Mouse (Mus musculus) embryonic facial prominence, embryonic 14.5 days (tissue): ENCODE results near the gene Atg2b. TPM values are rescaled to one million over a fixed set of nuclear protein-coding genes. Genes with fewer than 3 reads are reported as not detected.

ENCODE experiments used
- ATAC-seq: fragments of 200-750 bp; cut with Nextera tagmentation; 2 replicates; pipeline ENCODE4 v1.8.0; 2017; ENCODE audit warnings: low read depth, moderate number of reproducible peaks, moderate TSS enrichment
- DNase-seq: peaks from one replicate; pipeline ENCODE4 v3.0.0-alpha.2; 2015; ENCODE audit warnings: low spot score
- H3K27ac ChIP-seq: fragments of 300-500 bp; sonication (generic); replicated peaks from 2 replicates; pipeline ENCODE4 v1.5.1; 2014; ENCODE audit warnings: low read depth, mild to moderate bottlenecking, low read length, moderate library complexity
- H3K27me3 ChIP-seq: fragments of 300-500 bp; sonication (generic); replicated peaks from 2 replicates; pipeline ENCODE4 v1.6.1; 2014; ENCODE audit warnings: low read length; ENCODE audit not compliant: control insufficient read depth, insufficient read depth
- H3K36me3 ChIP-seq: fragments of 300-500 bp; sonication (generic); 2 replicates; pipeline ENCODE4 v1.6.1; 2014; ENCODE audit warnings: low read length, mixed read lengths; ENCODE audit not compliant: control insufficient read depth, insufficient read depth
- H3K4me1 ChIP-seq: fragments of 300-500 bp; sonication (generic); 2 replicates; pipeline ENCODE4 v1.6.1; 2014; ENCODE audit warnings: antibody characterized with exemption, low read length; ENCODE audit not compliant: control insufficient read depth, insufficient read depth
- H3K4me2 ChIP-seq: fragments of 300-500 bp; sonication (generic); 2 replicates; pipeline ENCODE4 v1.6.1; 2014; ENCODE audit warnings: low read depth, mild to moderate bottlenecking, low read length, moderate library complexity, mixed read lengths
- H3K4me3 ChIP-seq: fragments of 300-500 bp; sonication (generic); 2 replicates; pipeline ENCODE4 v1.5.1; 2014; ENCODE audit warnings: low read depth, mild to moderate bottlenecking, low read length
- H3K9ac ChIP-seq: fragments of 300-500 bp; sonication (generic); 2 replicates; pipeline ENCODE4 v1.6.1; 2014; ENCODE audit warnings: low read depth, mild to moderate bottlenecking, low read length, moderate library complexity, mixed read lengths
- H3K9me3 ChIP-seq: fragments of 300-500 bp; sonication (generic); 2 replicates; pipeline ENCODE4 v1.6.1; 2016; ENCODE audit warnings: low read length; ENCODE audit not compliant: control insufficient read depth
- WGBS: fragments of 180-500 bp; shearing (Covaris S2); extraction: QIAGEN DNeasy Blood & Tissue Kit; methylation state at CpG from one replicate; pipeline ENCODE4 v1.1.7; 2014; 5-methylcytosine and 5-hydroxymethylcytosine counted together
- polyA plus RNA-seq: library from polyadenylated mRNA; unstranded; fragments of >200 nt; fragmentation: Nextera tagmentation; extraction: Ambion mirVana; gene quantifications from 2 replicates; pipeline ENCODE4 v1.2.1, GENCODE M21; 2014

The Atg2b gene
- polyA plus RNA-seq, 1 experiment from 2014 or later, result 17.5 TPM

GRCm38 (mm10) chr12:105611045-105611444, 74.0 kb downstream of the Atg2b start:
- WGBS, result 85% methylated on average over 2 of the region's 2 CpGs
- H3K4me1 ChIP-seq, result no peaks in the 10 kb centered on the region
- H3K27ac ChIP-seq, result no peak overlapping the region
- H3K9ac ChIP-seq, result no peak overlapping the region
- no peaks in the 10 kb centered on the region for H3K9me3 ChIP-seq
- H3K4me2 ChIP-seq, result no peak overlapping the region
- H3K36me3 ChIP-seq, result peaks cover 18% of the 10 kb centered on the region
- H3K27me3 ChIP-seq, result no peaks in the 10 kb centered on the region
- DNase-seq (no peak), ATAC-seq (no peak)
- H3K4me3 ChIP-seq, result no peak overlapping the region

- Histone ChIP-seq H3K9ac (no peak overlapping the region), H3K4me1 (no peaks in the 10 kb centered on the region; the same call in 1 of the 2 replicates), H3K9me3 (no peaks in the 10 kb centered on the region), H3K27me3 (no peaks in the 10 kb centered on the region), H3K36me3 (no peaks in the 10 kb centered on the region), H3K4me3 (no peak overlapping the region), H3K27ac (no peak overlapping the region), H3K4me2 (no peak overlapping the region)
- 74% methylated on average over 4 of the region's 4 CpGs for WGBS
- ATAC-seq, result no peak
- DNase-seq, result no peak
Observed at GRCm38 (mm10) chr12:105606881-105607280, 78.1 kb downstream of the Atg2b start.

GRCm38 (mm10) chr12:105605212-105605611, 79.8 kb downstream of the Atg2b start:
- ATAC-seq (no peak), DNase-seq (no peak)
- Histone ChIP-seq H3K9ac (no peak overlapping the region), H3K9me3 (no peaks in the 10 kb centered on the region), H3K27ac (no peak overlapping the region), H3K4me3 (no peak overlapping the region), H3K36me3 (no peaks in the 10 kb centered on the region), H3K27me3 (no peaks in the 10 kb centered on the region), H3K4me1 (no peaks in the 10 kb centered on the region; the same call in 1 of the 2 replicates), H3K4me2 (no peak overlapping the region)
- WGBS, result 22% methylated on average over 8 of the region's 8 CpGs

GRCm38 (mm10) chr12:105603904-105604303, 81.1 kb downstream of the Atg2b start:
- no peak for DNase-seq
- Histone ChIP-seq H3K36me3 (no peaks in the 10 kb centered on the region), H3K4me1 (peaks cover 5% of the 10 kb centered on the region), H3K9me3 (no peaks in the 10 kb centered on the region), H3K9ac (no peak overlapping the region), H3K27ac (no peak overlapping the region), H3K27me3 (no peaks in the 10 kb centered on the region), H3K4me2 (no peak overlapping the region), H3K4me3 (no peak overlapping the region)
- no peak for ATAC-seq
- WGBS, result 86% methylated on average over 11 of the region's 11 CpGs

GRCm38 (mm10) chr12:105602581-105603210, 82.3 kb downstream of the Atg2b start, which contains the start of gene Bdkrb1:
TSS of gene Bdkrb1 (plus strand) at chr12:105603085.
- H3K4me2 ChIP-seq, result no peak within 1 kb of the TSS
- H3K4me1 ChIP-seq, result peaks cover 5% of the 10 kb centered on the region
- no peaks in the 10 kb centered on the region for H3K9me3 ChIP-seq
- no peaks in the 10 kb centered on the region for H3K36me3 ChIP-seq
- DNase-seq, result no peak
- H3K27ac ChIP-seq, result no peak within 1 kb of the TSS
- no peak for ATAC-seq
- H3K9ac ChIP-seq, result no peak within 1 kb of the TSS
- no peaks in the 10 kb centered on the region for H3K27me3 ChIP-seq
- 80% methylated on average over 11 of the region's 11 CpGs for WGBS
- H3K4me3 ChIP-seq, result no peak within 1 kb of the TSS

- no peaks in the 10 kb centered on the region for H3K9me3 ChIP-seq
- no peak overlapping the region for H3K4me3 ChIP-seq
- ATAC-seq (peak; percentile 24; the same call in 1 of the 2 replicates), DNase-seq (no peak)
- H3K4me2 ChIP-seq, result no peak overlapping the region
- no peak overlapping the region for H3K9ac ChIP-seq
- H3K27ac ChIP-seq, result no peak overlapping the region
- peaks cover 5% of the 10 kb centered on the region for H3K4me1 ChIP-seq
- no peaks in the 10 kb centered on the region for H3K36me3 ChIP-seq
- no peaks in the 10 kb centered on the region for H3K27me3 ChIP-seq
- WGBS, result 65% methylated on average over 6 of the region's 6 CpGs
Observed at GRCm38 (mm10) chr12:105601586-105601985, 83.4 kb downstream of the Atg2b start.

- Histone ChIP-seq H3K27ac (no peak overlapping the region), H3K4me2 (no peak overlapping the region), H3K36me3 (no peaks in the 10 kb centered on the region), H3K9ac (no peak overlapping the region), H3K4me1 (peaks cover 5% of the 10 kb centered on the region), H3K9me3 (no peaks in the 10 kb centered on the region), H3K4me3 (no peak overlapping the region), H3K27me3 (no peaks in the 10 kb centered on the region)
- WGBS, result 41% methylated on average over 5 of the region's 5 CpGs
- ATAC-seq, result no peak
- DNase-seq, result no peak
Observed at GRCm38 (mm10) chr12:105599098-105599497, 85.9 kb downstream of the Atg2b start.

- Histone ChIP-seq H3K36me3 (no peaks in the 10 kb centered on the region), H3K9ac (no peak overlapping the region), H3K9me3 (no peaks in the 10 kb centered on the region), H3K4me1 (peaks cover 5% of the 10 kb centered on the region), H3K27ac (no peak overlapping the region), H3K4me3 (no peak overlapping the region), H3K27me3 (no peaks in the 10 kb centered on the region), H3K4me2 (no peak overlapping the region)
- ATAC-seq (no peak), DNase-seq (no peak)
- 72% methylated on average over 10 of the region's 10 CpGs for WGBS
Observed at GRCm38 (mm10) chr12:105598503-105598902, 86.5 kb downstream of the Atg2b start.

- WGBS, result 84% methylated on average over 8 of the region's 8 CpGs
- Histone ChIP-seq H3K4me1 (peaks cover 5% of the 10 kb centered on the region), H3K27ac (no peak overlapping the region), H3K36me3 (no peaks in the 10 kb centered on the region), H3K27me3 (no peaks in the 10 kb centered on the region), H3K4me2 (no peak overlapping the region), H3K4me3 (no peak overlapping the region), H3K9me3 (no peaks in the 10 kb centered on the region), H3K9ac (no peak overlapping the region)
- ATAC-seq (no peak), DNase-seq (no peak)
Observed at GRCm38 (mm10) chr12:105597135-105597534, 87.9 kb downstream of the Atg2b start.
